Mouse (Mus musculus): ENCODE results near the gene Edaradd.

Edaradd gene

DNA sequence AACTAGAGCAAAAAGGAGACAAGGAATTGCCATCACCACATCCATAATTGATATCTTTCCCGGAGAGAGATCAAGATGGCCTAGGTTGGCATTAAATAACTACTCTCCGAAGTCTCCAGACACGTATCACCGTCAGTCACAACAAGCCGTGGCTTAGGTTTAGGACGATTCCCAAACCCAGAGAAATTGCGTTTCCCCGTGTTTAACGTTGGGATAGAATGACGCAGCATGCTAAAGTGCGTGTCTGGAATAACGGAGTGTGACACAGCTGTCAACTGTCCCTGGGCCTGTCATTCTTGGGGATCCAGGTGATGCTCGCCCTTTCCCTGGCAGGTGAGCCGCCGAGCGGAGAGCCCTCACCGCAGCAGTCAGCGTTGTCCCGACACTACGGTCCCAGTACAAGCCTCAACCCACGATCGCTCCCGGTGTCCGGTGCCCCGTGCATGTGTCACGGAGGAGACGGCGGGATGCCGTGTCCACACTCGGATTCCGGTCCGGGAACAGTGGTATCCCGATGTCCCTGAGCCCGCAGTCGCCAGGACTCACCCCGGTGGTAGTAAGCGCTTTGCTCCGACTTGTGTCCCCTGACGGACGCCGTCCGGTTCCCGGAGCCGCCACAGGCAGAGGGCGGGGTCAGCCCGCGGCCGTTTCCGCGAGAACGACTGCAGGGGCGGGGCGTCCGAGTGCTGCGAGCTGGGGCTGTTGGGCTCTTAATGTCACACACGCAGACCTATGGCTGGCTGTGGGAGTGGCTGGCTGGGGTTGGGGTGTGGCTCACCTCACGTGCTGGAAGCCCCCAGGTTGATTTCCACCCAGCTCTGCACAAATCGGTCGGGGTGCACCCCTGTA, 59.1 kb downstream of the Edaradd start:
- peak; percentile 93 for DNase-seq (ENCODE audit: low spot score)

DNA sequence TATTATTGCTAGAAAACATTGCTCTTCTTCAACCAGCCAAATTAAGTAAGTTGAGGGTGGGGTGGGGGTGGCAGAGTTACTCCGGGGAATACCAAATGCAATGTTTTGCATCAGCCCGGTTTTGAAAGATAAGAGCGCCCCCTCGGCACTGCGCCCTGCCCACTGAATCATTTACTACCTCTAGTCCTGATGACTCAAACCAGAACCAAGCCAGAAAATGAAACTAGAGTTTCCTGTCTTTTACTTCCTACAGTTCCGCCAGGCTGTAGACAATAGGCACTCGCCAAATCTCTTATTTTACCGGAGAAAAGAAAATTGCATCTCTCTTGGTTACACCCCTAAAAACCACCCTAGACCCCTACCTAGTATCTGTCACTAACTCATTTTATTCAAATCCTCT, 59.8 kb downstream of the Edaradd start:
- no peak for DNase-seq (ENCODE audit: low spot score)

DNA sequence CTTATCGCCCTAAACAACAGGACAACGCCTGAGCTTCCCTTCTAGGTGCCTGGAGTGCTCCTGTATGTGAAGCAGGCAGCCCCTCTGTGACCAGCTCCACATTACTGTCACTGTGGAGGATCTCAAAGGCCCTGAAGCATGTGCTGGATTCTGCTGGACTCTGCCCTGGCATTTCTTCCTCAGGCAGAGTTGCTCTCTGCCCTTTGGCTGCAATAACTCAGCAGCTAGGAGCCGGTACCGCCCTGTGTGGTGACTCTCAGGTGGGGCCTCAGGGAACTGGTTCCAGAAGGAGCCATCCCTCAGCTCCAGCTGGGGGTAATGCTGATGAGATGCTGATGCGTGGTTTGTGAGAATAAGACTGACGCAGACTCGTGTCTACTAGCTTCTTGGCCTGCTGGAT, 63.5 kb downstream of the Edaradd start:
- DNase-seq (ENCODE audit: low spot score) = no peak

DNA sequence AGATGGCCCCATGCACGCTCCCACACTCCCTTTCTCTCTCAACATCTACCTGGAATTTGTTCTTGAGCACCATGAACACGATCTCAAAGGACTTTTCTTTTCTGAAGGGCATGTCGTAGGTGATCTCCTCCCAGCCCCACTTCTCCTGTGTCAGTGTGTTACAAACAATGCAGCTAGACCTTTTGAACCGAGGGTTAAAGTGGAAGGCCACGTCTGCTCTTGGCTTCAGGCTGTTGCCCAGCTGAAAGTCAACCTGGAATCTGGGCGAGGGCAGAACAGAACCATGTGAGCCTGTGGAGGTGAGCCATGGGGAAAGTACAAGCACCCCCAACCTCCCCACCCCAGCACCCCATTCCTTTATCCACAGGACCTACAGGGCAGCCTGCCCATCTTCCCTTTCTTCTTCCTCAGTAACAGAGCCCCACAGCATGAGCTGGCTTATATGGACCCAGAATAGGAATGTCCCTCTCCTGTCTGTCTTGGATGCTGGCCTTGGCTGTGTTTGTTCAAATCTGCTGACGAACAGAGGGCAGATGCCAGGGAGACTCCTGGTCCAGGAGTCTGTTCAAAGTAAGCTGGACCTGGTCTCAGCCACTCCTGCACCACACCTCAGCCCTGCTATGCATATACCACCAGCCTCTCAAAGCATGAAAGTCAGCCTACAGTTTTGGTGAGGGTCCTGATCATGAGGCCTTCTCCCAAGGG, 65.4 kb downstream of the Edaradd start:
- DNase-seq (ENCODE audit: low spot score) = no peak

DNA sequence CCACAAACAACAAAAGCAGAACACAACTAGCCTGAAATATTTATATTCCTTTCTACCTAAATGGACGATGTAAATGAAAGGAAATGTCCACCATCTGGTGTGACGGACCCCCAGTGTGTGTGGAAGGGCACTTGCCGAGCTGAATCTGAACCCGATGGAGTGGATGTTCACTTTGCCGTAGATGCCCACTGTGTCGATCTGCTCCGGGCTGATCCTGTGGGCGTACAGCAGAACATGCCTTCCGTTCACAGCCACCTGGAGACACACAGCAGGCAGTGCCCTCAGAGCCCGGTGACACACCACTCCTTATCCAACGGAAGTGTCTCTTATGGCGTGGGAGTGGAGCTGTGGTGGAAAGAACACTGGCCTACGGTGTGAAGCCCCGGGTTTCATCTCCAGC, 67.1 kb downstream of the Edaradd start:
- DNase-seq (ENCODE audit: low spot score) = no peak

DNA sequence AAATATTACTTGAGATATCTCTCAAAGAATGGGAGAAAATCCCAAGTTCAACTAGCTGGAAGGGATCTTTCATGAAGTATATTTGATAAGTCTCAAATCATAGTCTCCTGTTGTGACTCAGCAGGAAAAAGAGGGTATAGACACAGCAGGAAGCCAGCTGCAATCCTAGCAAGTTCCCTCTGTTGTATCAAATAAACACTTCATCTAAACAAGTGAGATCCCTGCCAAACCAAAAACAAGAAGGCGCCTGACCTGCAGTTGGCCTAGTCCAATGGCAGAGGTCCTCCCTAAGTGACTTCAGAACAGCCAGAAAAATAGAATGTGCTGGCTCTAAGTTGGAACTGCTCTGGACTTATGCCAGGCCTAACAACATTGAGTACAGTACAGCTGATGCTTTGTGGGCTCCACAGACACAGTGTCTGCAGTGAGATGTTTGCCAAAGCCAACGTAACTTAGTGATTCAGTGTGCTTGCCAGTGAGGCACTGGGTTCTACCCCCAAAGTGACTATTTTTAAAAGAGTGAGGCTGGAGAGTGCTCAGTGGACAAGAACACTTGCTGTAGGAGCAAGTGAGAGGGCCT, 78.1 kb downstream of the Edaradd start:
- no peak for DNase-seq (ENCODE audit: low spot score)

DNA sequence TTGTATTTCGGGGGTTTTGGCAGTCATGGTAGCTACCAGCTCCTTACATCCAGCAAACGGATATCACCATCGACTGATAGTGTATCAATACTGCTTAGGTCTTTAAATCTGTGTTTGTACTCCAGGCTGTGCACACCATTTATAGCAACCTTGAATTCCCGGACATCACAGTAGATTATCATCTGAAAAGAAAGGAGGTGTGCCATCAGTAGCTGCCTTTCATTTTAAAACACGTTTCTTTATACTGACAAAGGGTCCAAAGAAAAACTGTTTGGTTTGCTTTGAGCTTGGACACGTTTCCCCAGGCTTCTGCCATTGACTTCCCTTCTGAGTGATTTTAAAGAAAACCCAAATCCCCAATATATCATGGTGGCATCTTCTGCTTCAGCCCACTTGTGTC, 79.4 kb downstream of the Edaradd start:
- DNase-seq (ENCODE audit: low spot score) = no peak

DNA sequence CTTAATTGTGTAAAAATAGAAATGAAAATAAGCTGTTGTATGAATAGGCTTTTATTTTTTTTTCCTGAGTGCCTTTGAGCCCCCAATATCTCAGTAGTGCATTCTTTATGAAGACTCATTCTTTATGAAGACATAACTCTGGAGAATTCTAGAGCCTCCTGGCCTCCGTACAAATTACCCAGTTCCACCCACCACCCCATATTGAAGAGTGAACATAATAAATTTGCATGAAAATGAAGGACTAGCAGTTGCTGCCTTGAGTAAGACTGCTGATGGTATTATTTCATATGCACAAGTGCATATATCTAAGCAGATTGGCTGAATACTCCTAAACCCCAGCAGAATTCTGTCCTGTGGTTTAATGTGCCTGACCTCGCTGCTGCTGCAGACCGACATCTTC, 80.7 kb downstream of the Edaradd start:
- DNase-seq (ENCODE audit: low spot score) = no peak

DNA sequence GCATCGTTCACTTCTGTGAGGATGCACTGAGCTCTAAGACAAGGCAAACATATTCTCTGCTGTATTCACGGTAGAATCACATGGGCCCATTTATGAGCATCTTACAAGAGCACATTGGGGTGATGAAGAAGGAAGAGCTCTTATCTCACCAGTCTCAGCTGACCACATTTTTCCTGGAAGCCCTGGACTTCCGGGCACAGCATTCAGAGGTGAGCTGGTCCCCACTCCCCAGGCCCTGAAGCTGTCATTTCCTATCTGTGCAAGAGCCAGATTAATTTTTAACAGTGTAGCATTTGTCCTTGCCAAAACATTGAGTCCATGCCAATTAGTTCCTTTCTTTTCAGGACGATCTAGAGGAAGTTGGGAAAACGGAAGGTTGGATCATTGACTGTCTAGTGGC, 86.4 kb downstream of the Edaradd start:
- no peak for DNase-seq (ENCODE audit: low spot score)

DNA sequence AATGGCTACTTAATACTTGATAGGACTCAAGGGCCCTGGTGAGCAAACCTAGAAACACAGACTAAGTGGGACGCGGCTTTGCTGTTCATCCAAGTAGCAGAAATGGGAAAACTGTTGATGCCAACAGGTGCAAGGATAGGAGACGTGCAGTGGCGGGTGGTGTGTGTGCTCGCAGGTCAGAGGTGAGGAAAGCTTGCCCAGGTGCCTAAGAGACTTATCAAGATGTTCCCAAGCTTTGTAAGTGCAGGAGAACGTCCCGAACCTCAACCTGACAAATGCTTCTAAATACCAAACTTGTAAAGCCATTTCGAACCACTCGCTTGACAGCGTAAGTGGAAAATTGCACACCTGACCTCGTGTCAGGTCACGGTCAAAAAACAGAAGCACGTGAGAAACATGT, 91.7 kb downstream of the Edaradd start:
- no peak for DNase-seq (ENCODE audit: low spot score)

Data from embryo, embryonic 10.5 days (tissue).